Mouse (Mus musculus): ENCODE data around the gene Zfp426.

Zfp426 gene

GRCm38 (mm10) chr9:20492527-20493233 lies at the start of gene Zfp426:
Gene Zfp426, minus strand, starts transcription at chr9:20492746.
- DNase-seq, result peak; percentile 84 to 86

GRCm38 (mm10) chr9:20536598-20536997 lies 44.1 kb upstream of the Zfp426 start:
- no peak for DNase-seq

DNA sequence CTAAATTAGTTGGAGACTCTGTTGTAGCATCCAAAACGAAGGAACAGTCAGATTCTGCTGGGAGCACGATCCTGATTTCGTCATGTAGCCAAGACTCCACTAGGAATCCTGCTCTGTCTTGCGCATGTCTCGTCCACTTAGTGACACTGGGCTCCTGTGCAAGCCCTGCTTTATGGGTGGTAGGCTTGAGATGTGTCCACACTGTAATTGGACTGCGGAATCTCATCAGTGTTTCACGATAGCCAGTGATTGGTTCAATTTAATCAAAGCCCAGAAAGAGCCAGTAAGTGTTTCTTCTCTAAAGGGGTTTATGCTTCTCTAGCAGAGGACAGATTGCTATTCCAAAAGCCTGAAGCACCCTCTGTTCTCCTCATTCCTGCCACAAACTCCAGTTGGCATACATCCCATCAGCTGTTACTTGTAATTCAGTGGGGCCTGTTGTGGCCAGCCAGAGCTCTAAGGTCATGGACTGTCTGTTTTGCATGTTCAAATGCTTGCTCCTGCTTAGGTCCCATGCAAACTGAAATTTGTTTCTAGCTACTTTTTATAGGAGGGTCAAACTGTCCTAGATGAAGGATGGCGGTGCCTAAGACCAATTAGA lies 41.9 kb upstream of the Zfp426 start:
- peak; percentile 40 to 43 for DNase-seq

- DNase-seq, result peak; percentile 94
Observed at GRCm38 (mm10) chr9:20521306-20521957, 28.9 kb upstream of the Zfp426 start, which contains the start of gene Zfp266. Gene Zfp266, minus strand, starts transcription at chr9:20521417.

GRCm38 (mm10) chr9:20520531-20521210 lies 28.1 kb upstream of the Zfp426 start:
- no peak for DNase-seq

DNA sequence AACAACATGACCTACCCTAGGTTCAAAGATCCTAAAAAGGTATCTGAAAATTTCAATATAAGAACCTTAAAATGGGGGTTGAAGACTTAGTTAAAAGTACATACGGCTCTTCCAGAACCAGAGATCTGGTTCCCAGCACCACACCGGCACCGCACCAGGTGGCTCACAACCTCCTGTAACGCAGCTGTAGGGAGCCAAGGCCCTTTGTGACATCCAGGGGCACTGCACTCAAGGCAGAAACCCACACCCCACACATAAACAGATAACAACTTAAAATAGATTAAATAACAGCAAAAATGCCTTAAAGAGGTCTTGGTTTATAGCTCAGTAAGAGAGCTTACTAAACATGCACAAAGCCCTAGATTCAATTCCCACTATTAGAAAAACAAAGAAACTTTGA lies 27.4 kb upstream of the Zfp426 start:
- no peak for DNase-seq

GRCm38 (mm10) chr9:20518708-20519107 lies 26.2 kb upstream of the Zfp426 start:
- no peak for DNase-seq

GRCm38 (mm10) chr9:20517727-20518126 lies 25.2 kb upstream of the Zfp426 start:
- DNase-seq, result no peak

GRCm38 (mm10) chr9:20514016-20514415 lies 21.5 kb upstream of the Zfp426 start:
- no peak for DNase-seq

GRCm38 (mm10) chr9:20512714-20513113 lies 20.2 kb upstream of the Zfp426 start:
- no peak for DNase-seq

GRCm38 (mm10) chr9:20511645-20512044 lies 19.1 kb upstream of the Zfp426 start:
- DNase-seq, result no peak

DNA sequence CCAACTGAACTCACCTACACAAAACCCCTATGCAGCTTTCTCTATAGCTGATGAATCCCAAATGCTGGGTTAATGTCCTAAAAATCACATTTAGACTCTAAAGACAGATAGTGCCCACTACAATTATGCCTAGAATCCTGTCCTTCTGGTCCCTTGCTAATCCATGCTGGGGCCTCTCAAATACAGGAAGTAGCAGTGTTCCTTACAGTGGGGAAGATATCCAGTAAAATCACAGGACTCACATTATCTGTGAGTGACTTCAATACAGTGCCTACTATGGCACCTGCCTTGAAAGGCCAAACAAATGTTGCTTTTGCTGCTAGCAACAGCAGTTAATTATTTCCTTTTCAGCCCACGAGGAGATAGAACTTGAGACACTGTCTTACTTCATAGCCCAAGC lies 17.8 kb upstream of the Zfp426 start:
- DNase-seq, result no peak

- no peak for DNase-seq
Observed at GRCm38 (mm10) chr9:20509676-20510075, 17.1 kb upstream of the Zfp426 start.

GRCm38 (mm10) chr9:20504801-20505200 lies 12.3 kb upstream of the Zfp426 start:
- DNase-seq, result no peak

DNA sequence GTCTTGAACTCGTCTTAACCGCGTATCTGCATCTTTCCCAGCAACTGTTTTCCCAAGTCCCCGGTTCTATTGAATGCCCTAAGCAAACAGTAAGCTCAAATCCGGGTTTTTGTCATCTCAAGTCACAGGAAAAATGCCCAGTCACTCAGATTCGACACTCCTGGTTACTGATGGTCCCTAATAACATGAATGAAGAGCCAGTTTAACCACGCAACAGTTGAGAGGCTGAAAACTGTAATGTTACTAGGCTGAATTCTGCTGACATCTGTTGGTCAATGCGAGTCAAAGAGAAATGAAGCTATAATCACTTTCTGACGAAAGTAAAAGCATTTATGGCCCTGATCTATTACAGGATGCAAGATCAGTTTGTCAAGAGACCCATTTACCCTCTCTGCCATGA lies 735 bp upstream of the Zfp426 start:
- DNase-seq, result no peak

DNA sequence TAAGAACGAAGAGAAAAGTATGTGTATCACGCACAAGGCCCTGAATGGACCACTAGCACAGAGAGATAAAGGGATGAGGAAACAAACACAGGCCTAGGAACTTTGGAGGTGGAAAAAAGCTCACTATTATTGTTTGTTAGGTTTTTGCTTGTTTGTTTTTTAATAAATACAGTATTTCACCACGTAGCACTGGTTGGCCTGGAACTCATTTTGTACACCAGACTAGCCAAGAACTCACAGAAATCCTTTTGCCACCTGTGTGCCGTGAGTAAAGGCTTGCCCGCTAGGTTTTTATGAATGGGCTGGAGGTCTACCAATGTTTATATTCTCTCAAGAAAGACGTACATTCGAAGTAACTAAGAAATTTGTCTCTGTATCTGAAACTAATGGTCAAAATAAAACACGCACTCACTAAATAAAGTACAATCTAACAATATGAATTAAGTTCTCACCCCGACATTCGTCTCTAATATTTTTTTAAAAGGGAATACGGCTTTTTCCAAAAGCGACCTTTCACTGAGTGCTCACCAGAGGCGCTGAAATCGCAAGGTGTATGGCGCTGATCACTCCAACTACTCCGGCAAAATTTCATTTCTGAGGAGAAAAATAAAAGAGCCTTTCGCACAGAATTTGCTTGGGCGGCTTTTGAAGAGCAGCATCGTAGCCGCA lies 554 bp downstream of the Zfp426 start:
- DNase-seq, result no peak

DNA sequence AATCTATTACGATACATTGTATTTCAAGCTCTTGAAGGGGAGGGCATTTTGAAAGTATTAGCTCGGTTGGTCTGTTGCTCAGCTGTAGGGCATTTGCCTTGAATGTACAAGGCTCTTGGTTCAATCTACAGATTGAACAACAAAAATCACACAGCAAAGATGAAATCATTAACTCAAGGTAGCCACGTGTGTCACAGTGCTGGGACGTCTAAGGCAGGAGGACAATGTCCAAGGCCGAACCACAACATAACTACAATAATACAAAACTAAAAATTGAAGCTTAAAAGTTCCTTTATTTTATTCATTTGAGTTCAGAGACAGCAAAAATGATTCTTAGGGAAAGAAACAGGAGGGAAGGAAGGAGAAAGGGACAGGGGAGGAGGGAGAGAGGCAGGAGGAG lies 3.0 kb downstream of the Zfp426 start:
- no peak for DNase-seq

- peak; percentile 26 to 38 for DNase-seq
Observed at GRCm38 (mm10) chr9:20479396-20479795, 13.2 kb downstream of the Zfp426 start.

DNA sequence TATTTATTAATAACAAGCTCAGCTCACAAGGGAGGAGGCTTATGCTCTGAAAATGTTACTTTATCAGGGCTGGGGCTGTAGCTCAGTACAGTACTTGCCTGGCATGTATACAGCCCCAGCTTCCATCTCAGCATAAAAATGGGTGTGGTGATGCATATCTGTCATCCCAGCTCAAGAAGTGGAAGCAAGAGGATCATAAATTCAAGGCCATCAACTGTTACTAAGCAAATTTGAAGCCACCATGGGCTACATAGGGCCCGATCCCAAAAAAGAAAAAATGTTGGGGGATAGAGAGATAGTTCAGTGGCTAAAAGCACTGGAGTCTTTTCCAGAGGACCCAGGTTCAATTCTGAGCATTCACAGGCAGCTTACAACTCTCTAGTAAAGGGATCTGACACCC lies 15.9 kb downstream of the Zfp426 start:
- no peak for DNase-seq

GRCm38 (mm10) chr9:20466761-20467442 lies 25.6 kb downstream of the Zfp426 start:
- peak; percentile 38 to 75 for DNase-seq

- DNase-seq, result peak; percentile 69 to 78
Observed at GRCm38 (mm10) chr9:20459377-20460317, 32.9 kb downstream of the Zfp426 start, which contains the start of gene Zfp26. Gene Zfp26, minus strand, starts transcription at chr9:20460162.

All from cerebellum, postnatal 36 days (tissue).